Mouse (Mus musculus) gonadal fat pad, adult 2 months (tissue): ENCODE results near the gene Gm14408. TPM values are rescaled to one million over a fixed set of nuclear protein-coding genes. Genes with fewer than 3 reads are reported as not detected.
"Not testable (repeated sequence)": the region's sequence is repeated elsewhere in the genome, so short reads cannot be mapped to it uniquely, and the experiment has no call there.

Source experiments
- DNase-seq: peaks from one replicate; pipeline ENCODE4 v3.0.0-alpha.2; 2012; ENCODE audit warnings: low read depth
- polyA plus RNA-seq: library from polyadenylated mRNA; depleted of rRNA; stranded (reverse); fragments of >200 nt; gene quantifications from 2 replicates; pipeline ENCODE4 v1.2.3, GENCODE M21; 2012; rRNA removed

The Gm14408 gene
- not detected in 2 replicates for polyA plus RNA-seq

GRCm38 (mm10) chr2:176830840-176831239 lies at the start of gene Gm14408:
Gene Gm14408 (plus strand): TSS chr2:176831140.
- not testable (repeated sequence) for DNase-seq

GRCm38 (mm10) chr2:176798312-176798711 lies 32.6 kb upstream of the Gm14408 start, which contains the start of gene Gm14295:
Gene Gm14295 (plus strand): TSS chr2:176798612.
- DNase-seq: not testable (repeated sequence)

- DNase-seq: not testable (repeated sequence)
Measured at GRCm38 (mm10) chr2:176798785-176799184, 32.2 kb upstream of the Gm14408 start.

Other genes starting within 250 kb of the Gm14408 start
- 4.8 and 6.4 TPM in 2 replicates for gene Gm14308, start 194.8 kb upstream of the Gm14408 start, polyA plus RNA-seq
- gene Zfp973, start 160.6 kb upstream of the Gm14408 start, polyA plus RNA-seq: 4.5 and 4.8 TPM in 2 replicates
- 5.0 and 7.2 TPM in 2 replicates for gene Gm14305, start 122.8 kb upstream of the Gm14408 start, polyA plus RNA-seq
- 5.2 and 7.4 TPM in 2 replicates for gene Gm14295, start 32.5 kb upstream of the Gm14408 start, polyA plus RNA-seq
- 2.6 and 2.8 TPM in 2 replicates for gene Gm14296, start 96.7 kb downstream of the Gm14408 start, polyA plus RNA-seq
- gene Gm14419, start 169.8 kb downstream of the Gm14408 start, polyA plus RNA-seq: 2.6 and 3.8 TPM in 2 replicates
- 1.1 TPM in 1 of 2 replicates, not detected in the other for gene Gm14401, start 243.2 kb downstream of the Gm14408 start, polyA plus RNA-seq